Mouse (Mus musculus) limb, embryonic 10.5 days (tissue): ENCODE data around the gene Prr15l. TPM values are rescaled to one million over a fixed set of nuclear protein-coding genes. Genes with fewer than 3 reads are reported as not detected.
A peak's percentile ranks its signal among the peaks of the same experiment; 100 is the strongest.

Experiments used
- DNase-seq: peaks from one replicate; pipeline ENCODE4 v3.0.0-alpha.2; 2017; ENCODE audit warnings: low spot score
- H3K27ac ChIP-seq: fragments of 300-500 bp; sonication (generic); 2 replicates; pipeline ENCODE4 v1.5.1; 2016; ENCODE audit warnings: mild to moderate bottlenecking
- H3K27me3 ChIP-seq: fragments of 300-500 bp; sonication (generic); 2 replicates; pipeline ENCODE4 v1.6.1; 2016; ENCODE audit warnings: low read depth, mild to moderate bottlenecking; ENCODE audit not compliant: poor library complexity, severe bottlenecking
- H3K36me3 ChIP-seq: fragments of 300-500 bp; sonication (generic); 2 replicates; pipeline ENCODE4 v1.6.1; 2016; ENCODE audit warnings: mild to moderate bottlenecking, moderate library complexity
- H3K4me1 ChIP-seq: fragments of 300-500 bp; sonication (generic); 2 replicates; pipeline ENCODE4 v1.6.1; 2016
- H3K4me3 ChIP-seq: fragments of 300-500 bp; sonication (generic); 2 replicates; pipeline ENCODE4 v1.5.1; 2016; ENCODE audit warnings: mild to moderate bottlenecking, moderate library complexity
- H3K9me3 ChIP-seq: fragments of 300-500 bp; sonication (generic); replicated peaks from 2 replicates; pipeline ENCODE4 v1.6.1; 2016; ENCODE audit warnings: mild to moderate bottlenecking
- WGBS: fragments of 180-500 bp; shearing (Covaris S2); methylation state at CpG from one replicate; pipeline ENCODE4 v1.1.7; 2016; 5-methylcytosine and 5-hydroxymethylcytosine counted together
- polyA plus RNA-seq: library from polyadenylated mRNA; unstranded; fragments of >200 nt; fragmentation: Nextera tagmentation; extraction: Ambion mirVana; gene quantifications from 2 replicates; pipeline ENCODE4 v1.2.1, GENCODE M21; 2016

The Prr15l gene
- polyA plus RNA-seq, 1 experiment from 2014 or later: 0.71 TPM

GRCm38 (mm10) chr11:96902639-96903635 is 25.0 kb upstream of the Prr15l start:
- DNase-seq: peak; percentile 67
- H3K4me1 ChIP-seq: peaks cover 82% of the 10 kb centered on the region
- WGBS: 12% methylated on average over 16 of the region's 16 CpGs
- peak overlapping the region; percentile 31; the same call in 1 of the 2 replicates for H3K27ac ChIP-seq
- H3K27me3 ChIP-seq: 0 out of 2 replicates have a peak, but pooled peaks cover 5% of the 10 kb centered on the region
- no peak overlapping the region for H3K4me3 ChIP-seq
- H3K9me3 ChIP-seq: no peaks in the 10 kb centered on the region
- peaks cover 17% of the 10 kb centered on the region for H3K36me3 ChIP-seq

- peaks cover 61% of the 10 kb centered on the region for H3K4me1 ChIP-seq
- peak overlapping the region; percentile 16; the same call in 1 of the 2 replicates for H3K27ac ChIP-seq
- no peak for DNase-seq
- H3K9me3 ChIP-seq: no peaks in the 10 kb centered on the region
- peaks cover 51% of the 10 kb centered on the region for H3K36me3 ChIP-seq
- peak overlapping the region; percentile 12; the same call in 1 of the 2 replicates for H3K4me3 ChIP-seq
- H3K27me3 ChIP-seq: peaks cover 13% of the 10 kb centered on the region; the same call in 1 of the 2 replicates
- 34% methylated on average over 15 of the region's 15 CpGs for WGBS
Measured at GRCm38 (mm10) chr11:96906431-96907161, 21.3 kb upstream of the Prr15l start.

GRCm38 (mm10) chr11:96908594-96908993 is 19.3 kb upstream of the Prr15l start:
- Histone ChIP-seq H3K36me3 (peaks cover 66% of the 10 kb centered on the region), H3K9me3 (no peaks in the 10 kb centered on the region), H3K4me3 (no peak overlapping the region), H3K27ac (no peak overlapping the region), H3K27me3 (peaks cover 13% of the 10 kb centered on the region; the same call in 1 of the 2 replicates), H3K4me1 (peaks cover 45% of the 10 kb centered on the region)
- 95% methylated on average over 12 of the region's 12 CpGs for WGBS
- DNase-seq: no peak

GRCm38 (mm10) chr11:96910003-96910402 is 17.9 kb upstream of the Prr15l start:
- Histone ChIP-seq H3K4me1 (peaks cover 43% of the 10 kb centered on the region), H3K36me3 (peaks cover 66% of the 10 kb centered on the region), H3K27ac (no peak overlapping the region), H3K9me3 (no peaks in the 10 kb centered on the region), H3K27me3 (peaks cover 13% of the 10 kb centered on the region; the same call in 1 of the 2 replicates), H3K4me3 (no peak overlapping the region)
- DNase-seq: peak; percentile 83
- WGBS: 31% methylated on average over 7 of the region's 7 CpGs

GRCm38 (mm10) chr11:96912682-96913081 is 15.2 kb upstream of the Prr15l start:
- Histone ChIP-seq H3K36me3 (peaks cover 53% of the 10 kb centered on the region), H3K27ac (no peak overlapping the region), H3K4me3 (no peak overlapping the region), H3K27me3 (peaks cover 8% of the 10 kb centered on the region; the same call in 1 of the 2 replicates), H3K4me1 (peaks cover 33% of the 10 kb centered on the region), H3K9me3 (no peaks in the 10 kb centered on the region)
- no peak for DNase-seq
- WGBS: 88% methylated on average over 11 of the region's 11 CpGs

- Histone ChIP-seq H3K27ac (peak within 1 kb of the TSS; percentile 89), H3K36me3 (peaks cover 19% of the 10 kb centered on the region), H3K9me3 (no peaks in the 10 kb centered on the region), H3K4me1 (peaks cover 19% of the 10 kb centered on the region), H3K4me3 (peak within 1 kb of the TSS; percentile 79), H3K27me3 (no peaks in the 10 kb centered on the region)
- WGBS: under 1% methylated on average over 55 of the region's 55 CpGs
- peak; percentile 98 for DNase-seq
Measured at GRCm38 (mm10) chr11:96916044-96916884, 11.6 kb upstream of the Prr15l start, which contains the start of gene Cdk5rap3. TSS of gene Cdk5rap3 (minus strand) at chr11:96916496.

- 36% methylated on average over 13 of the region's 13 CpGs for WGBS
- Histone ChIP-seq H3K4me3 (peak overlapping the region; percentile 79), H3K27me3 (no peaks in the 10 kb centered on the region), H3K27ac (peak overlapping the region; percentile 68; the same call in 1 of the 2 replicates), H3K4me1 (peaks cover 19% of the 10 kb centered on the region), H3K9me3 (no peaks in the 10 kb centered on the region), H3K36me3 (peaks cover 12% of the 10 kb centered on the region)
- DNase-seq: no peak
Measured at GRCm38 (mm10) chr11:96916885-96917396, 11.0 kb upstream of the Prr15l start.

GRCm38 (mm10) chr11:96917415-96917814 is 10.5 kb upstream of the Prr15l start:
- H3K27ac ChIP-seq: peak overlapping the region; percentile 68; the same call in 1 of the 2 replicates
- peaks cover 7% of the 10 kb centered on the region for H3K36me3 ChIP-seq
- H3K27me3 ChIP-seq: no peaks in the 10 kb centered on the region
- H3K4me1 ChIP-seq: peaks cover 19% of the 10 kb centered on the region
- H3K9me3 ChIP-seq: no peaks in the 10 kb centered on the region
- 82% methylated on average over 6 of the region's 6 CpGs for WGBS
- no peak for DNase-seq
- H3K4me3 ChIP-seq: no peak overlapping the region

- Histone ChIP-seq H3K27ac (no peak overlapping the region), H3K4me1 (peaks cover 15% of the 10 kb centered on the region), H3K36me3 (no peaks in the 10 kb centered on the region), H3K4me3 (no peak overlapping the region), H3K27me3 (no peaks in the 10 kb centered on the region; the same call in 1 of the 2 replicates), H3K9me3 (no peaks in the 10 kb centered on the region)
- WGBS: 64% methylated on average over 6 of the region's 6 CpGs
- no peak for DNase-seq
Measured at GRCm38 (mm10) chr11:96919003-96919402, 8.9 kb upstream of the Prr15l start.

- 84% methylated on average over 11 of the region's 11 CpGs for WGBS
Measured at GRCm38 (mm10) chr11:96924861-96925260, 3.0 kb upstream of the Prr15l start.

GRCm38 (mm10) chr11:96925469-96926148 is 2.3 kb upstream of the Prr15l start:
- H3K4me1 ChIP-seq: peaks cover 16% of the 10 kb centered on the region
- no peak overlapping the region for H3K27ac ChIP-seq
- 84% methylated on average over 12 of the region's 12 CpGs for WGBS
- H3K27me3 ChIP-seq: peaks cover 35% of the 10 kb centered on the region
- no peaks in the 10 kb centered on the region for H3K9me3 ChIP-seq
- H3K36me3 ChIP-seq: no peaks in the 10 kb centered on the region
- no peak overlapping the region for H3K4me3 ChIP-seq
- no peak for DNase-seq

More at GRCm38 (mm10) chr11:96924861-96925260, 3.0 kb upstream of the Prr15l start:
- Histone ChIP-seq H3K27ac (no peak overlapping the region), H3K36me3 (no peaks in the 10 kb centered on the region), H3K27me3 (peaks cover 27% of the 10 kb centered on the region), H3K4me3 (no peak overlapping the region), H3K9me3 (no peaks in the 10 kb centered on the region), H3K4me1 (peaks cover 14% of the 10 kb centered on the region)
- no peak for DNase-seq
